Mouse (Mus musculus) kidney, postnatal 0 days (tissue): ENCODE measurements at regions not wholly inside any gene's neighbourhood (a gene's known extent, or its start where the extent isn't known, plus 50 kb on each side); places are given as distances from the start of the nearest gene placed in this dataset.

Experiments used
- ATAC-seq: fragments of 200-750 bp; cut with Nextera tagmentation; replicated peaks from 2 replicates; pipeline ENCODE4 v1.8.0; 2017; ENCODE audit warnings: low read depth, moderate number of reproducible peaks, moderate TSS enrichment, moderate library complexity; ENCODE audit not compliant: low FRiP score
- DNase-seq: peaks from one replicate; pipeline ENCODE4 v3.0.0-alpha.2; 2016; ENCODE audit warnings: low spot score
- H3K27ac ChIP-seq: fragments of 300-500 bp; sonication (generic); 2 replicates; pipeline ENCODE4 v1.5.1; 2014; ENCODE audit warnings: mild to moderate bottlenecking
- H3K27me3 ChIP-seq: fragments of 300-500 bp; sonication (generic); 2 replicates; pipeline ENCODE4 v1.6.1; 2014; ENCODE audit warnings: low read length, mixed read lengths; ENCODE audit not compliant: insufficient read depth
- H3K36me3 ChIP-seq: fragments of 300-500 bp; sonication (generic); 2 replicates; pipeline ENCODE4 v1.6.1; 2014; ENCODE audit warnings: low read length, mixed read lengths; ENCODE audit not compliant: insufficient read depth
- H3K4me1 ChIP-seq: fragments of 300-500 bp; sonication (generic); replicated peaks from 2 replicates; pipeline ENCODE4 v1.6.1; 2014; ENCODE audit warnings: antibody characterized with exemption, low read length, mixed read lengths; ENCODE audit not compliant: insufficient read depth
- H3K4me2 ChIP-seq: fragments of 300-500 bp; sonication (generic); 2 replicates; pipeline ENCODE4 v1.6.1; 2014; ENCODE audit warnings: mild to moderate bottlenecking, low read length, moderate library complexity, mixed read lengths
- H3K4me3 ChIP-seq: fragments of 300-500 bp; sonication (generic); replicated peaks from 2 replicates; pipeline ENCODE4 v1.5.1; 2014; ENCODE audit warnings: low read depth, low read length
- H3K9ac ChIP-seq: fragments of 300-500 bp; sonication (generic); 2 replicates; pipeline ENCODE4 v1.6.1; 2014; ENCODE audit warnings: low read depth, low read length
- H3K9me3 ChIP-seq: fragments of 300-500 bp; sonication (generic); replicated peaks from 2 replicates; pipeline ENCODE4 v1.6.1; 2016; ENCODE audit warnings: low read length, inconsistent platforms, mixed read lengths
- CTCF ChIP-seq: IDR thresholded peaks from 2 replicates; pipeline ENCODE4 v1.5.1; 2016; ENCODE audit warnings: antibody characterized with exemption, low read depth, mild to moderate bottlenecking, moderate library complexity
- WGBS: fragments of 180-500 bp; shearing (Covaris S2); extraction: QIAGEN DNeasy Blood & Tissue Kit; methylation state at CpG from one replicate; pipeline ENCODE4 v1.1.7; 2014; 5-methylcytosine and 5-hydroxymethylcytosine counted together

DNA sequence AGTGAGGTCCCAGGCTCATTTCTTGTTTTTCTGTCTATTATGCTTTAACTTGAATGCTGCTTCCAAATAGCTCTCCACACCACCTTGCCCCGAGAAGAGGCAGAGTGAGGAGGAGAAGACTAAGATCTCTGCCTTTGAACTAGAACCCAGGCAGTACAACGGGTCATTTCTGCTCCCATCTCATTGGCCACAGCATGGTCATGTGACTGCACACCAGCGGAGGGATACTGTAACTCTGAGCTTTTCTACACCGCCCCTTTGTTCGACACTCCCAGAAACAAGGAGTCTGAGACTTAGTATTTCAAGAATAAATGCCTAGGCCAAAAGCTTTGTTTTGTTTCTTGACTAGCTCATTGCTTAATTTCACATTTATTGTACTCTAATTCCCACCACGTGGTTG, 230.5 kb upstream of the Habp2 start:
- no peaks in the 10 kb centered on the region for H3K36me3 ChIP-seq
- no peak overlapping the region for H3K27ac ChIP-seq
- no peak overlapping the region for H3K4me2 ChIP-seq
- no peaks in the 10 kb centered on the region for H3K27me3 ChIP-seq
- TF ChIP-seq CTCF = no peak
- ATAC-seq (no peak), DNase-seq (no peak)
- H3K4me1 ChIP-seq = no peaks in the 10 kb centered on the region
- no peak overlapping the region for H3K9ac ChIP-seq
- H3K4me3 ChIP-seq = no peak overlapping the region
- WGBS = 74% methylated on average over 6 of the region's 6 CpGs
- H3K9me3 ChIP-seq = no peaks in the 10 kb centered on the region

DNA sequence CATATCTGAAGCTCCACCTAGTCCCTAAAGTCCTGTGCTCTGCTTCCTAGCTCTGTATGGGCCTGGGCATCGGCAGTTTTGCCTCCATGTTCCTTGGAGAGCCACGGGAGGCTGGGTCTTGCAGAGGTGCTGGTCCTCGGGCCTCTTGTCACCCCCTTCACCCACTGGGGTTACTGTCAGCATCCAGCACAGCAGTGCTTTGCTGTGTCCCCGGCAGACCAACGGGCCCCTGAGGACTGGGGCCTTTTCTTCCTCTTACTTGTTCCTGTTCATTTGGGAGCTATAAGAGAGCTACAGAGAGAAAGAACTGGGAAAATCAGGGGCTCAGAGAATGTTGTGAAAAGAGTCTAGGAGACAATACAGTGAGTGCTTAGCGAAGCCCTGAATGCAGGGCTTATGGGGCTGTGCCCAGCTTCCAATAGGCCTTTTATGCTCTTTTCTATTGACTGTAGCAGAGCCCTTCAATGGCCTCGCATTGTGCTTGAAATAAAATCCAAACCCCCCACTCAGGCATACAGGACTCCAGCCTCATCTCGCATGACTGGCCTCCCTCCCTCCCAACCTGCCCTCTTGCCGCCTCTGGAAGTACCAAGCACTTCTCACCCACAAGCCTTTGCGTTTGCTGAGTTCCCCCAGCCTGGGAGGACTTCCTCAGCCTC, 224.9 kb upstream of the Habp2 start:
- no peak overlapping the region for H3K4me2 ChIP-seq
- H3K27me3 ChIP-seq = no peaks in the 10 kb centered on the region
- H3K9me3 ChIP-seq = no peaks in the 10 kb centered on the region
- H3K9ac ChIP-seq = no peak overlapping the region
- no peaks in the 10 kb centered on the region for H3K4me1 ChIP-seq
- H3K36me3 ChIP-seq = no peaks in the 10 kb centered on the region
- H3K4me3 ChIP-seq = no peak overlapping the region
- no peak for ATAC-seq
- 65% methylated on average over 10 of the region's 10 CpGs for WGBS
- H3K27ac ChIP-seq = no peak overlapping the region
- no peak for DNase-seq
- no peak for TF ChIP-seq CTCF

DNA sequence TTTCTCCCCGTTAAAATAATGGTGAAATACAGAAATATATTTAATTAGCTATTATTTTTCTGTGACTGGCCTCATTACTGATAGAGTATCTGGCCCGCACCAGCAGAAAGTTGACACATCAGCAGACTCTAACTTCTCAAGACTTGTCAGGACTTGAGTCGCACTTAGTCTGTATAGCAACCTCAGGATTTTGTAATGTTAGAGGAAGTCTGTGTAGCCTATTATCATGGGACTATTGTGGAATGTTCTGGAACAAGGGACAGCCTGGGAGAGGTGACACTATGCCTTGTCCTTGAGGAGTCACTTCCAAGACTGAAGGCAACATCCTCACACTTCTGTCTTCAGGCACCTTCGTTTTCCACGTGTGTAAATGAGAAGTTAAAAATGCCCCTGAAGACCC, 223.8 kb upstream of the Habp2 start:
- no peaks in the 10 kb centered on the region for H3K4me1 ChIP-seq

DNA sequence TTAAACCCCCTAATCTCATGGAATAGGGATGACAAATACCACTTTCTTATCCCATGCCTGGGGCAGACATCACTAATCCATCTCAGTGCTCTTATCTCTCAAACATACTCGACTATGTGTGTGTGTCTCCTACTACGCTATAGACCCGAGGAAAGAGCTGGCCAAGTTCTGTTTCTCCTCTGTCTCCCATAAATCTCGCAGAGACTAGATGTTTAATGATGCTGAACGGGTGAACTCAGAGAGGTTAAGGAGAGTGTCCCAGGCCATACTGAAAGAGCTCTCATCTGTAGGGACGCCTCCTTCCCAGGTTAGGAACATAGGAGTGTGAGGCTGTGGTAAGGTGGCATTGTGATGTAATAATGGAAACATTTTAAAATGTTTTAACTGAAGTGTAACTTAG, 221.2 kb upstream of the Habp2 start:
- WGBS = 12% methylated on average over 6 of the region's 6 CpGs
- no peaks in the 10 kb centered on the region for H3K36me3 ChIP-seq
- DNase-seq (peak; percentile 66), ATAC-seq (no peak)
- H3K27ac ChIP-seq = no peak overlapping the region
- H3K27me3 ChIP-seq = no peaks in the 10 kb centered on the region
- no peak overlapping the region for H3K4me3 ChIP-seq
- H3K4me1 ChIP-seq = no peaks in the 10 kb centered on the region
- H3K9me3 ChIP-seq = no peaks in the 10 kb centered on the region
- no peak overlapping the region for H3K9ac ChIP-seq
- no peak overlapping the region for H3K4me2 ChIP-seq
- no peak for TF ChIP-seq CTCF

More for the DNA sequence above, 223.8 kb upstream of the Habp2 start:
- Histone ChIP-seq H3K27me3 (no peaks in the 10 kb centered on the region), H3K4me3 (no peak overlapping the region), H3K4me2 (no peak overlapping the region), H3K9me3 (no peaks in the 10 kb centered on the region), H3K27ac (no peak overlapping the region), H3K9ac (no peak overlapping the region), H3K36me3 (no peaks in the 10 kb centered on the region)
- ATAC-seq = no peak
- TF ChIP-seq CTCF = no peak
- 69% methylated on average over 5 of the region's 5 CpGs for WGBS
- DNase-seq = no peak

DNA sequence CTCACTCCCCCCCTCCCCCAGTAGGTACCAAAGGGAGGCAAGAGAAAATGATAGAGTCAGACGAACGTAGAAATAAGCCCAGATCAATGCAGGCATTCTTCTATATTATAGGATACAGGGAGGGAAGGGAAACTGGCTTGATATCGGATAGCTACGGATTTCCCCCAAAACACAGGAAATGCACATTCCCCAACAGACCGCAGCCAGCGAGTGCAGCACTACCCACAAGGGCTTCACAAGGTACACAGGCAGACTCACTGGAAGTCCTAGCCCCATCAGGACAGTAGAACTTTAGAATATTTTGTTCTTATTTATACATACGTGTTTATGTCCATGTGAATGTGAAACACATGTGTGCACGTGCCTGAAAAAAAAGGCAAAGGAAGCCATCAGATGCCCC, 218.8 kb upstream of the Habp2 start:
- no peak overlapping the region for H3K4me2 ChIP-seq
- no peaks in the 10 kb centered on the region for H3K27me3 ChIP-seq
- H3K9ac ChIP-seq = no peak overlapping the region
- TF ChIP-seq CTCF = no peak
- H3K36me3 ChIP-seq = no peaks in the 10 kb centered on the region
- no peaks in the 10 kb centered on the region for H3K4me1 ChIP-seq
- WGBS = 67% methylated on average over 8 of the region's 8 CpGs
- DNase-seq = no peak
- H3K9me3 ChIP-seq = no peaks in the 10 kb centered on the region
- H3K4me3 ChIP-seq = no peak overlapping the region
- no peak overlapping the region for H3K27ac ChIP-seq
- ATAC-seq = no peak

DNA sequence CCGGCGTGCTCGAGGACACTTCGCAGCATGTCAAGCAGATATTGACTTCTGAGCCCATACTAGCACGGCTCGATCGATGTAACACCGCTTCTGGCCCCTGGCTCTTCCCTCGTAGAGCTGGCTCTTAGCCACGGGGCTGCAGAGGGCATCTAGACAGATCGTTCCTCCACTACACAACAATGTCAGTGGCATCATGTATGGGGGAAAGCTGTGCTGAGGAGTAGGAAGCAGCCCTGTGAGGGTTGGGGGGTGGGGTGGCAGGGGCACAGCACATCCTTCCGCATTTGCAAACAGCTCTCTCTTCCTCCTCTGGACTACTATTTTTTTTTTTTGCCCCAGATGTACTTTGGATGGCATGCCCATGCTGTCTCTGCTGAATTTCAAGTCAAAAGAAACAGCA, 218.1 kb upstream of the Habp2 start:
- ATAC-seq = no peak
- TF ChIP-seq CTCF = no peak
- H3K4me1 ChIP-seq = no peaks in the 10 kb centered on the region
- no peaks in the 10 kb centered on the region for H3K9me3 ChIP-seq
- H3K36me3 ChIP-seq = no peaks in the 10 kb centered on the region
- H3K27ac ChIP-seq = no peak overlapping the region
- no peak overlapping the region for H3K4me3 ChIP-seq
- H3K9ac ChIP-seq = no peak overlapping the region
- no peak for DNase-seq
- H3K27me3 ChIP-seq = no peaks in the 10 kb centered on the region
- no peak overlapping the region for H3K4me2 ChIP-seq
- 69% methylated on average over 12 of the region's 12 CpGs for WGBS

DNA sequence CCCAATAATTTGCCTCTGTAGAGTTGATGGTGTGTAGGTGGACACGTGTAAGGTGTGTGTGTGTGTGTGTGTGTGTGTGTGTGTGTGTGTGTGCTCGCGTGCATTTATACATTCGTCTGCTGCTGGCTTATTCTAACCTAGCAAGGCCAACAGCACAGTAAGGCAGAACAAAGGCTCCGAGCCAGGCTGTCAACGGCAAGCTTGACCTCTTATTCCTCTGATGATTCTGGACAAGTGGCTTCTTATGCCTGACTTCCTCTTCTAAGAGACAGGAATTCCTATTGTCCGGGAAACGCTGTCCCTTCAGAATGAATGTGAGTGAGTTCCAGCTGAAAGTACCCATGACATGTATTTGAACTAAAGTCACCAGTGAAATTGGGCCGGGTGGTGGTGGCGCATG, 217.7 kb upstream of the Habp2 start:
- Histone ChIP-seq H3K4me2 (no peak overlapping the region), H3K4me3 (no peak overlapping the region), H3K27ac (no peak overlapping the region), H3K36me3 (no peaks in the 10 kb centered on the region), H3K9ac (no peak overlapping the region), H3K4me1 (no peaks in the 10 kb centered on the region), H3K9me3 (no peaks in the 10 kb centered on the region), H3K27me3 (no peaks in the 10 kb centered on the region)
- DNase-seq (peak; percentile 37), ATAC-seq (no peak)
- WGBS = 69% methylated on average over 10 of the region's 10 CpGs
- TF ChIP-seq CTCF = no peak
